Mouse (Mus musculus) heart, embryonic 10.5 days (tissue): ENCODE measurements at regions not wholly inside any gene's neighbourhood (a gene's known extent, or its start where the extent isn't known, plus 50 kb on each side); places are given as distances from the start of the nearest gene placed in this dataset.

Experiments
- DNase-seq: peaks from one replicate; pipeline ENCODE4 v3.0.0-alpha.2; 2017; ENCODE audit warnings: low spot score
- H3K27ac ChIP-seq: fragments of 300-500 bp; sonication (generic); 2 replicates; pipeline ENCODE4 v1.5.1; 2016; ENCODE audit warnings: mild to moderate bottlenecking
- H3K27me3 ChIP-seq: fragments of 300-500 bp; sonication (generic); 2 replicates; pipeline ENCODE4 v1.6.1; 2016; ENCODE audit warnings: mild to moderate bottlenecking; ENCODE audit not compliant: poor library complexity, insufficient read depth, severe bottlenecking
- H3K36me3 ChIP-seq: fragments of 300-500 bp; sonication (generic); 2 replicates; pipeline ENCODE4 v1.6.1; 2016; ENCODE audit warnings: mild to moderate bottlenecking, moderate library complexity
- H3K4me1 ChIP-seq: fragments of 300-500 bp; sonication (generic); 2 replicates; pipeline ENCODE4 v1.6.1; 2016; ENCODE audit warnings: mild to moderate bottlenecking
- H3K4me3 ChIP-seq: fragments of 300-500 bp; sonication (generic); 2 replicates; pipeline ENCODE4 v1.5.1; 2016; ENCODE audit warnings: mild to moderate bottlenecking, moderate library complexity
- H3K9me3 ChIP-seq: fragments of 300-500 bp; sonication (generic); 2 replicates; pipeline ENCODE4 v1.6.1; 2016; ENCODE audit warnings: mild to moderate bottlenecking, moderate library complexity
- WGBS: fragments of 180-500 bp; shearing (Covaris S2); methylation state at CpG from one replicate; pipeline ENCODE4 v1.1.7; 2016; 5-methylcytosine and 5-hydroxymethylcytosine counted together

- Histone ChIP-seq H3K27me3 (peaks cover 26% of the 10 kb centered on the region), H3K9me3 (no peaks in the 10 kb centered on the region), H3K4me1 (peaks cover 9% of the 10 kb centered on the region; the same call in 1 of the 2 replicates), H3K36me3 (no peaks in the 10 kb centered on the region), H3K27ac (no peak overlapping the region), H3K4me3 (no peak overlapping the region)
- no peak for DNase-seq
- 78% methylated on average over 3 of the region's 3 CpGs for whole genome bisulfite sequencing
Measured at GRCm38 (mm10) chr3:52650071-52650470, 367.0 kb downstream of the Cog6 start.

- H3K4me3 ChIP-seq = no peak overlapping the region
- WGBS = 72% methylated on average over 4 of the region's 4 CpGs
- DNase-seq = no peak
- no peaks in the 10 kb centered on the region for H3K9me3 ChIP-seq
- H3K4me1 ChIP-seq = peaks cover 19% of the 10 kb centered on the region
- peaks cover 23% of the 10 kb centered on the region for H3K27me3 ChIP-seq
- H3K36me3 ChIP-seq = no peaks in the 10 kb centered on the region
- no peak overlapping the region for H3K27ac ChIP-seq
Measured at GRCm38 (mm10) chr3:52648836-52649500, 368.1 kb downstream of the Cog6 start.

- no peak overlapping the region for H3K27ac ChIP-seq
- H3K36me3 ChIP-seq = no peaks in the 10 kb centered on the region
- no peak overlapping the region for H3K4me3 ChIP-seq
- H3K27me3 ChIP-seq = peaks cover 24% of the 10 kb centered on the region
- 89% methylated on average over 5 of the region's 5 CpGs for WGBS
- H3K9me3 ChIP-seq = no peaks in the 10 kb centered on the region
- H3K4me1 ChIP-seq = peaks cover 18% of the 10 kb centered on the region
- no peak for DNase-seq
Measured at GRCm38 (mm10) chr3:52647900-52648299, 369.1 kb downstream of the Cog6 start.

- no peak overlapping the region for H3K27ac ChIP-seq
- peaks cover 18% of the 10 kb centered on the region for H3K4me1 ChIP-seq
- H3K27me3 ChIP-seq = peaks cover 24% of the 10 kb centered on the region
- no peaks in the 10 kb centered on the region for H3K36me3 ChIP-seq
- no peaks in the 10 kb centered on the region for H3K9me3 ChIP-seq
- no peak for DNase-seq
- H3K4me3 ChIP-seq = no peak overlapping the region
- 80% methylated on average over 10 of the region's 10 CpGs for WGBS
Measured at GRCm38 (mm10) chr3:52647161-52647692, 369.8 kb downstream of the Cog6 start.

GRCm38 (mm10) chr3:52645156-52645555 is 371.9 kb downstream of the Cog6 start:
- Histone ChIP-seq H3K36me3 (no peaks in the 10 kb centered on the region), H3K27me3 (peaks cover 38% of the 10 kb centered on the region), H3K9me3 (no peaks in the 10 kb centered on the region), H3K4me3 (no peak overlapping the region), H3K4me1 (peaks cover 25% of the 10 kb centered on the region), H3K27ac (peak overlapping the region; percentile 69; the same call in 1 of the 2 replicates)
- WGBS = 77% methylated on average over 12 of the region's 12 CpGs
- no peak for DNase-seq

- H3K4me3 ChIP-seq = no peak overlapping the region
- 35% methylated on average over 16 of the region's 16 CpGs for WGBS
- H3K27me3 ChIP-seq = peaks cover 35% of the 10 kb centered on the region
- H3K4me1 ChIP-seq = peaks cover 25% of the 10 kb centered on the region
- H3K36me3 ChIP-seq = no peaks in the 10 kb centered on the region
- peak overlapping the region; percentile 69 for H3K27ac ChIP-seq
- H3K9me3 ChIP-seq = no peaks in the 10 kb centered on the region
- DNase-seq = no peak
Measured at GRCm38 (mm10) chr3:52644178-52645128, 372.6 kb downstream of the Cog6 start.

GRCm38 (mm10) chr3:52643796-52644177 is 373.2 kb downstream of the Cog6 start:
- peaks cover 25% of the 10 kb centered on the region for H3K4me1 ChIP-seq
- DNase-seq = no peak
- H3K36me3 ChIP-seq = no peaks in the 10 kb centered on the region
- WGBS = 79% methylated on average over 10 of the region's 10 CpGs
- no peaks in the 10 kb centered on the region for H3K9me3 ChIP-seq
- H3K4me3 ChIP-seq = no peak overlapping the region
- H3K27me3 ChIP-seq = peaks cover 35% of the 10 kb centered on the region
- H3K27ac ChIP-seq = peak overlapping the region; percentile 47

GRCm38 (mm10) chr3:52643100-52643551 is 373.9 kb downstream of the Cog6 start:
- Histone ChIP-seq H3K4me1 (peaks cover 25% of the 10 kb centered on the region), H3K36me3 (no peaks in the 10 kb centered on the region), H3K27ac (peak overlapping the region; percentile 47; the same call in 1 of the 2 replicates), H3K4me3 (no peak overlapping the region), H3K9me3 (no peaks in the 10 kb centered on the region), H3K27me3 (peaks cover 35% of the 10 kb centered on the region)
- DNase-seq = no peak
- WGBS = 69% methylated on average over 9 of the region's 9 CpGs

GRCm38 (mm10) chr3:52641226-52642181 is 373.4 kb downstream of the Foxo1 start:
- WGBS = 75% methylated on average over 10 of the region's 10 CpGs
- Histone ChIP-seq H3K36me3 (no peaks in the 10 kb centered on the region), H3K4me1 (peaks cover 25% of the 10 kb centered on the region), H3K9me3 (no peaks in the 10 kb centered on the region), H3K27me3 (peaks cover 24% of the 10 kb centered on the region), H3K27ac (peak overlapping the region; percentile 42; the same call in 1 of the 2 replicates), H3K4me3 (no peak overlapping the region)
- DNase-seq = no peak

GRCm38 (mm10) chr3:52640250-52641147 is 372.4 kb downstream of the Foxo1 start:
- Histone ChIP-seq H3K4me3 (no peak overlapping the region), H3K27me3 (peaks cover 24% of the 10 kb centered on the region), H3K9me3 (no peaks in the 10 kb centered on the region), H3K4me1 (peaks cover 25% of the 10 kb centered on the region), H3K36me3 (no peaks in the 10 kb centered on the region), H3K27ac (no peak overlapping the region)
- 35% methylated on average over 16 of the region's 16 CpGs for WGBS
- peak; percentile 77 for DNase-seq

- 83% methylated on average over 5 of the region's 5 CpGs for WGBS
- DNase-seq = no peak
- Histone ChIP-seq H3K36me3 (no peaks in the 10 kb centered on the region), H3K4me3 (no peak overlapping the region), H3K27ac (no peak overlapping the region), H3K27me3 (peaks cover 20% of the 10 kb centered on the region), H3K9me3 (no peaks in the 10 kb centered on the region), H3K4me1 (peaks cover 13% of the 10 kb centered on the region)
Measured at GRCm38 (mm10) chr3:52638816-52639215, 370.7 kb downstream of the Foxo1 start.
